8 mouse cellular contexts compared by ENCODE assay signal in the genomic region with DNA sequence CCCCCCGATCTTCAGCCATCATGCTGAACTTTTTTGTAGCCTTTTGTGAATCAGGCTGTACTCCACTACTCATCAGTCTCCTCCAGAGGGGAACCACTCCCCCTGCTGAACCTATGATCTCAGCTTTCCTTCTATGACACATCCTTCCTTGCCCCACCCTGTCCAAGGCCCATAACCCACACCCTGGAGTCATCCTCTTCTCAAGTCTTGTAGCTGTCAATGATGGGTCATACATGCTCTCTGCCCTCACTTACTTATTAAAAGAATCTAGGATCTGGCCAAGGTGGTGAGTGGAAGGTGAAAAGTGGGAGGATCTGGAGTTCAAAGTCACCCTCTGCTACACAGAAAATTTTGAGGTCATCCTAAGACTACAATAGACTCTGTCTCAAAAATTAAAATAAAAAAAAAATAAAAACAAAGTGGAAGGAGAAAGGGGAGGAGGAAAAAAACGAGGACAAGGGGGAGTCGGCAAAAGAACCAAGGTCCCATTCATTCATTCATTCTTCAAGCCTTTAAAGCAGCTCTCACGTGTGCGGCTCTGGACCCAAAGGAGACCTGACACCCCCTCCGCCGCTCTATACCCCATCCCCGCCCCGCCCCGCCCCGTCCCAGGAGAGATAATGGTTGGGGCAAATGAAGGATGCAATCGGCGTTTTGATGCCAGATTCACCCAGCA. TPM values are rescaled to one million over a fixed set of nuclear protein-coding genes. Genes with fewer than 3 reads are reported as not detected.
DNase-seq lines count a peak whose midpoint lies in the region; ATAC-seq lines count a peak whose summit lies in the region.

No protein-coding gene starts in this region.

- peaks cover 38% of the 10 kb centered on the region for H3K4me1 ChIP-seq in erythroblast, embryonic 14.5 days (ENCODE audit: control insufficient read depth)
- peaks cover 30% of the 10 kb centered on the region for H3K4me1 ChIP-seq in liver, embryonic 15.5 days (replicated peaks)

- peak overlapping the region; percentile 75 for H3K9ac ChIP-seq in liver, embryonic 15.5 days

- peak overlapping the region; percentile 67 for H3K27ac ChIP-seq in liver, embryonic 15.5 days (replicated peaks)

- peak overlapping the region; percentile 97 for H3K4me2 ChIP-seq in liver, embryonic 15.5 days

- ATAC-seq in erythroblast, adult 5-6 weeks (replicated peaks; ENCODE audit: low FRiP score, poor library complexity, severe bottlenecking), result no peak
- ATAC-seq in granulocyte monocyte progenitor cell, adult 5-6 weeks (replicated peaks; ENCODE audit: poor library complexity, severe bottlenecking), result peak; percentile 16; the same call in 1 of the 2 replicates
- no peak for ATAC-seq in liver, embryonic 15.5 days (ENCODE audit: insufficient read depth)

- H3K36me3 ChIP-seq in erythroblast, embryonic 14.5 days (ENCODE audit: control insufficient read depth), result no peaks in the 10 kb centered on the region
- H3K36me3 ChIP-seq in liver, embryonic 15.5 days (replicated peaks), result no peaks in the 10 kb centered on the region

- H3K9me3 ChIP-seq in erythroblast, embryonic 14.5 days (ENCODE audit: control insufficient read depth, low read length), result no peaks in the 10 kb centered on the region
- no peaks in the 10 kb centered on the region for H3K9me3 ChIP-seq in liver, embryonic 15.5 days (replicated peaks)

- 4% methylated on average over 13 of the region's 13 CpGs for WGBS in liver, embryonic 15.5 days (ENCODE audit: insufficient replicate concordance)

- no peaks in the 10 kb centered on the region for H3K27me3 ChIP-seq in erythroblast, embryonic 14.5 days (ENCODE audit: control insufficient read depth)
- no peaks in the 10 kb centered on the region for H3K27me3 ChIP-seq in liver, embryonic 15.5 days

- H3K4me3 ChIP-seq in erythroblast, embryonic 14.5 days (replicated peaks), result peak overlapping the region; percentile 84
- H3K4me3 ChIP-seq in liver, embryonic 15.5 days (replicated peaks), result peak overlapping the region; percentile 81

- DNase-seq in 3134 (ENCODE audit: extremely low read depth, insufficient read length, low spot score), result peak; percentile 64
- DNase-seq in ZHBTc4 (ENCODE audit: low read depth, low spot score), result peak; percentile 11
- no peak for DNase-seq in frontal cortex, postnatal 25 days (ENCODE audit: low spot score in 2 of 2)
- no peak for DNase-seq in spleen, postnatal 14 days (ENCODE audit: low spot score in 2 of 2)

RNA-seq across cellular contexts. Expression of a gene that starts 1.1 kb away (rescaled TPM):
- 1.3 and 1.5 TPM in 2 replicates for polyA plus RNA-seq in erythroblast, embryonic 14.5 days (2012)
- 0.38 and 4.0 TPM in 2 replicates for total RNA-seq in erythroblast, adult 5-6 weeks (2015; ENCODE audit: low replicate concordance)
- 3.6 and 4.2 TPM in 2 replicates for total RNA-seq in erythroblast, adult 5-6 weeks (2017; ENCODE audit: low replicate concordance)
- 4.4 and 10.5 TPM in 2 replicates for total RNA-seq in granulocyte monocyte progenitor cell, adult 5-6 weeks (2014; fragmentation: Nextera tagmentation)
- total RNA-seq in granulocyte monocyte progenitor cell, adult 5-6 weeks (2017), result 4.1 and 9.4 TPM in 2 replicates
- polyA plus RNA-seq in liver, embryonic 15.5 days (2015; fragmentation: Nextera tagmentation; extraction: Ambion mirVana), result 4.9 and 6.0 TPM in 2 replicates

RNA-seq across cellular contexts. Expression of a gene that starts 31.4 kb away (rescaled TPM):
- polyA plus RNA-seq in erythroblast, embryonic 14.5 days (2012), result 0.04 TPM in 1 of 2 replicates, not detected in the other
- 3.1 TPM in 1 of 2 replicates, not detected in the other for total RNA-seq in erythroblast, adult 5-6 weeks (2015; ENCODE audit: low replicate concordance)
- total RNA-seq in erythroblast, adult 5-6 weeks (2017; ENCODE audit: low replicate concordance), result 0.56 and 0.85 TPM in 2 replicates
- total RNA-seq in granulocyte monocyte progenitor cell, adult 5-6 weeks (2014; fragmentation: Nextera tagmentation), result not detected in 2 replicates
- total RNA-seq in granulocyte monocyte progenitor cell, adult 5-6 weeks (2017), result not detected in 2 replicates
- polyA plus RNA-seq in liver, embryonic 15.5 days (2015; fragmentation: Nextera tagmentation; extraction: Ambion mirVana), result 0.10 TPM in 1 of 2 replicates, not detected in the other

RNA-seq across cellular contexts. Expression of a gene that starts 51.9 kb away (rescaled TPM):
- not detected in 2 replicates for polyA plus RNA-seq in erythroblast, embryonic 14.5 days (2012)
- total RNA-seq in erythroblast, adult 5-6 weeks (2015; ENCODE audit: low replicate concordance), result not detected in 2 replicates
- 0.09 TPM in 1 of 2 replicates, not detected in the other for total RNA-seq in erythroblast, adult 5-6 weeks (2017; ENCODE audit: low replicate concordance)
- total RNA-seq in granulocyte monocyte progenitor cell, adult 5-6 weeks (2014; fragmentation: Nextera tagmentation), result 0.68 and 0.80 TPM in 2 replicates
- total RNA-seq in granulocyte monocyte progenitor cell, adult 5-6 weeks (2017), result under 0.01 TPM in 1 of 2 replicates, not detected in the other
- 0.36 and 0.37 TPM in 2 replicates for polyA plus RNA-seq in liver, embryonic 15.5 days (2015; fragmentation: Nextera tagmentation; extraction: Ambion mirVana)

RNA-seq across cellular contexts. Expression of a gene that starts 59.7 kb away (rescaled TPM):
- polyA plus RNA-seq in erythroblast, embryonic 14.5 days (2012), result not detected in 2 replicates
- 2.3 and 7.1 TPM in 2 replicates for total RNA-seq in erythroblast, adult 5-6 weeks (2015; ENCODE audit: low replicate concordance)
- 1.4 and 3.4 TPM in 2 replicates for total RNA-seq in erythroblast, adult 5-6 weeks (2017; ENCODE audit: low replicate concordance)
- 0.64 TPM in 1 of 2 replicates, not detected in the other for total RNA-seq in granulocyte monocyte progenitor cell, adult 5-6 weeks (2014; fragmentation: Nextera tagmentation)
- total RNA-seq in granulocyte monocyte progenitor cell, adult 5-6 weeks (2017), result not detected in 2 replicates
- 1.4 and 1.9 TPM in 2 replicates for polyA plus RNA-seq in liver, embryonic 15.5 days (2015; fragmentation: Nextera tagmentation; extraction: Ambion mirVana)

Comparison
In these comparisons a context has a peak if more than half of its experiments do, and no peak if none do; other contexts are left out.
1. DNase-seq: peak in 3134 (single experiment) and ZHBTc4 (single experiment); none in frontal cortex, postnatal 25 days (0 of 2) and spleen, postnatal 14 days (0 of 2).